Mouse (Mus musculus) layer of hippocampus, adult 2 months (tissue): ENCODE measurements around the gene Zbtb22. TPM values are rescaled to one million over a fixed set of nuclear protein-coding genes. Genes with fewer than 3 reads are reported as not detected.

Source experiments
- DNase-seq, 2 experiments: peaks; one replicate each; pipeline ENCODE4 v3.0.0; 2022; ENCODE audit warnings: low spot score in 2 of 2
- H3K27ac ChIP-seq: fragments of 200-600 bp; 2 replicates; pipeline ENCODE4 v1.8.1; 2022
- H3K4me3 ChIP-seq: fragments of 200-600 bp; 2 replicates; pipeline ENCODE4 v1.8.1; 2022; ENCODE audit warnings: mild to moderate bottlenecking
- CTCF ChIP-seq: fragments of 200-600 bp; conservative IDR thresholded peaks from 2 replicates; pipeline ENCODE4 v1.8.1; 2022; ENCODE audit warnings: antibody characterized with exemption, mild to moderate bottlenecking, moderate library complexity
- microRNA-seq, 2 experiments: library from miRNA; unstranded; fragments of <30 nt; microRNA quantifications; one replicate each; pipeline ENCODE4 v1.2.0; 2021
- total RNA-seq, 2 experiments: library from RNA; stranded (reverse); gene quantifications; 2 replicates each; pipeline ENCODE4 v1.2.3; 2021

The Zbtb22 gene
- total RNA-seq, 2 experiments from 2014 or later = 31.4 to 31.8 TPM

GRCm38 (mm10) chr17:33956336-33956735 lies 40.6 kb downstream of the Zbtb22 start:
- no peak for DNase-seq
- no peak for TF ChIP-seq CTCF
- H3K4me3 ChIP-seq = peak overlapping the region; percentile 85
- H3K27ac ChIP-seq = peak overlapping the region; percentile 98

GRCm38 (mm10) chr17:33957493-33957892 lies 41.8 kb downstream of the Zbtb22 start:
- Histone ChIP-seq H3K27ac (no peak overlapping the region), H3K4me3 (no peak overlapping the region)
- DNase-seq = no peak
- TF ChIP-seq CTCF = no peak

- H3K27ac ChIP-seq = no peak overlapping the region
- no peak for TF ChIP-seq CTCF
- no peak for DNase-seq
- H3K4me3 ChIP-seq = no peak overlapping the region
Observed at GRCm38 (mm10) chr17:33958451-33958850, 42.7 kb downstream of the Zbtb22 start.

GRCm38 (mm10) chr17:33959135-33959534 lies 43.4 kb downstream of the Zbtb22 start:
- no peak overlapping the region for H3K27ac ChIP-seq
- no peak for TF ChIP-seq CTCF
- no peak for DNase-seq
- no peak overlapping the region for H3K4me3 ChIP-seq

GRCm38 (mm10) chr17:33959948-33960347 lies 44.2 kb downstream of the Zbtb22 start:
- Histone ChIP-seq H3K27ac (no peak overlapping the region), H3K4me3 (no peak overlapping the region)
- no peak for TF ChIP-seq CTCF
- DNase-seq = no peak

- no peak overlapping the region for H3K4me3 ChIP-seq
- TF ChIP-seq CTCF = no peak
- H3K27ac ChIP-seq = no peak overlapping the region
- DNase-seq = no peak
Observed at GRCm38 (mm10) chr17:33962876-33963275, 47.2 kb downstream of the Zbtb22 start.

- no peak for DNase-seq
- H3K4me3 ChIP-seq = no peak overlapping the region
- H3K27ac ChIP-seq = no peak overlapping the region
- TF ChIP-seq CTCF = no peak
Observed at GRCm38 (mm10) chr17:33965082-33965845, 49.6 kb downstream of the Zbtb22 start.

- TF ChIP-seq CTCF = no peak
Observed at GRCm38 (mm10) chr17:33965846-33966550, 50.3 kb downstream of the Zbtb22 start.

GRCm38 (mm10) chr17:33968489-33968888 lies 52.8 kb downstream of the Zbtb22 start:
- TF ChIP-seq CTCF = peak; percentile 78
- Histone ChIP-seq H3K27ac (no peak overlapping the region), H3K4me3 (no peak overlapping the region)
- peak; percentile 61 to 79 for DNase-seq

More at GRCm38 (mm10) chr17:33965846-33966550, 50.3 kb downstream of the Zbtb22 start:
- H3K27ac ChIP-seq = no peak overlapping the region
- DNase-seq = no peak
- H3K4me3 ChIP-seq = no peak overlapping the region

Small RNAs within 50 kb of the gene (microRNA-seq; reads per million reads assigned to microRNA genes)
- gene Gm27740 = 0 reads per million in 2 experiments

Other genes with a start within 250 kb of the Zbtb22 start
- gene Hnrnpm, start 229.0 kb upstream of the Zbtb22 start, total RNA-seq = 100 to 1,000 TPM; 164 to 178 TPM
- 10 to 100 TPM; 84.7 to 86.1 TPM for gene March2, start 197.2 kb upstream of the Zbtb22 start, total RNA-seq
- gene Rab11b, start 155.4 kb upstream of the Zbtb22 start, total RNA-seq = 100 to 1,000 TPM; 306 to 322 TPM
- gene Angptl4, start 134.1 kb upstream of the Zbtb22 start, total RNA-seq = 1 to 10 TPM; 4.1 to 4.2 TPM
- 10 to 100 TPM; 35.2 to 40.6 TPM for gene Kank3, start 105.4 kb upstream of the Zbtb22 start, total RNA-seq
- 100 to 1,000 TPM; 723 to 770 TPM for gene Rps28, start 91.3 kb upstream of the Zbtb22 start, total RNA-seq
- 100 to 1,000 TPM; 207 to 208 TPM for gene Ndufa7, start 91.3 kb upstream of the Zbtb22 start, total RNA-seq
- gene Cd320, start 72.8 kb upstream of the Zbtb22 start, total RNA-seq = 10 to 100 TPM; 22.6 to 25.0 TPM
- gene Gm7029, start 42.1 kb upstream of the Zbtb22 start, total RNA-seq = not detected
- 1 to 10 TPM; 1.8 to 3.0 TPM for gene Kifc1, start 25.2 kb upstream of the Zbtb22 start, total RNA-seq
- under 1 TPM; 0.61 to 0.64 TPM for gene Platr17, start 10.8 kb upstream of the Zbtb22 start, total RNA-seq
- gene Daxx, start 6.5 kb upstream of the Zbtb22 start, total RNA-seq = 10 to 100 TPM; 26.1 to 32.9 TPM
- 10 to 100 TPM; 30.2 to 40.1 TPM for gene Tapbp, start within 50 bp of the Zbtb22 start, total RNA-seq
- gene Rgl2, start 13.6 kb downstream of the Zbtb22 start, total RNA-seq = 10 to 100 TPM; 68.9 to 76.4 TPM
- 10 to 100 TPM; 86.5 to 97.4 TPM for gene Pfdn6, start 24.4 kb downstream of the Zbtb22 start, total RNA-seq
- gene Wdr46, start 24.8 kb downstream of the Zbtb22 start, total RNA-seq = 10 to 100 TPM; 14.5 to 18.9 TPM
- 1 to 10 TPM; 6.3 TPM for gene B3galt4, start 35.6 kb downstream of the Zbtb22 start, total RNA-seq
- gene Vps52, start 39.9 kb downstream of the Zbtb22 start, total RNA-seq = 10 to 100 TPM; 84.3 to 92.5 TPM
- gene Rps18, start 40.1 kb downstream of the Zbtb22 start, total RNA-seq = 100 to 1,000 TPM; 310 to 336 TPM
- 10 to 100 TPM; 20.7 to 22.5 TPM for gene H2-K1, start 84.4 kb downstream of the Zbtb22 start, total RNA-seq
- 10 to 100 TPM; 39.6 to 45.2 TPM for gene Ring1, start 108.8 kb downstream of the Zbtb22 start, total RNA-seq
- gene H2-Ke6, start 112.2 kb downstream of the Zbtb22 start, total RNA-seq = 10 to 100 TPM; 55.6 to 59.5 TPM
- 10 to 100 TPM; 97.7 to 98.9 TPM for gene Slc39a7, start 115.8 kb downstream of the Zbtb22 start, total RNA-seq
- 10 to 100 TPM; 80.6 to 85.5 TPM for gene Rxrb, start 115.9 kb downstream of the Zbtb22 start, total RNA-seq
- 10 to 100 TPM; 18.9 to 23.1 TPM for gene Col11a2, start 123.5 kb downstream of the Zbtb22 start, total RNA-seq
- under 1 TPM in 1 of 2 experiments, not detected in 1; 0.44 TPM for gene H2-Oa, start 176.4 kb downstream of the Zbtb22 start, total RNA-seq
- 10 to 100 TPM; 26.2 to 33.1 TPM for gene H2-DMa, start 203.6 kb downstream of the Zbtb22 start, total RNA-seq
- gene Brd2, start 206.7 kb downstream of the Zbtb22 start, total RNA-seq = 100 to 1,000 TPM; 196 to 200 TPM
- gene H2-DMb2, start 227.4 kb downstream of the Zbtb22 start, total RNA-seq = under 1 TPM; 0.77 to 0.96 TPM
- 1 to 10 TPM; 1.8 to 2.5 TPM for gene H2-DMb1, start 237.2 kb downstream of the Zbtb22 start, total RNA-seq